17 mouse cellular contexts compared by ENCODE assay signal in genomic region chr8:120448131-120448530, GRCm38 (mm10).
A peak's percentile ranks its signal among the peaks of the same experiment; 100 is the strongest.
DNase-seq lines count a peak whose midpoint lies in the region; ATAC-seq lines count a peak whose summit lies in the region.
"Had no signal": no experiment of that assay in that cellular context is flagged by ENCODE, and none has a peak within 500 bp of the region (broad histone marks: within the 10 kb centered on the region; RNA-seq: fewer than 3 reads in every experiment).

No protein-coding gene starts in this region.

- H3K27ac ChIP-seq in heart, embryonic 10.5 days: peak overlapping the region; percentile 38; the same call in 1 of the 2 replicates
- H3K27ac ChIP-seq in limb, embryonic 10.5 days: peak overlapping the region; percentile 77
- H3K27ac ChIP-seq: embryonic facial prominence, embryonic 12.5 days had no signal

- no peaks in the 10 kb centered on the region for H3K36me3 ChIP-seq in heart, embryonic 10.5 days
- no peaks in the 10 kb centered on the region for H3K36me3 ChIP-seq in limb, embryonic 10.5 days
- H3K36me3 ChIP-seq: embryonic facial prominence, embryonic 12.5 days had no signal

- WGBS in heart, embryonic 10.5 days: 73% methylated on average over 6 of the region's 6 CpGs
- WGBS in limb, embryonic 10.5 days: 4% methylated on average over 6 of the region's 6 CpGs

- H3K27me3 ChIP-seq in heart, embryonic 10.5 days (ENCODE audit: insufficient read depth, poor library complexity, severe bottlenecking): peaks cover 5% of the 10 kb centered on the region; the same call in 1 of the 2 replicates
- H3K27me3 ChIP-seq in limb, embryonic 10.5 days (ENCODE audit: low read depth, poor library complexity, severe bottlenecking): peaks cover 47% of the 10 kb centered on the region

- H3K4me3 ChIP-seq in heart, embryonic 10.5 days: no peak overlapping the region
- peak overlapping the region; percentile 6; the same call in 1 of the 2 replicates for H3K4me3 ChIP-seq in limb, embryonic 10.5 days
- H3K4me3 ChIP-seq: embryonic facial prominence, embryonic 12.5 days; left cerebral cortex, adult 2 months had no signal

- ATAC-seq in cerebellum, adult (ENCODE audit: insufficient number of reproducible peaks, low FRiP score, low TSS enrichment): no peak
- ATAC-seq: liver, postnatal 0 days had no signal

- peaks cover 44% of the 10 kb centered on the region for H3K4me1 ChIP-seq in heart, embryonic 10.5 days
- peaks cover 74% of the 10 kb centered on the region for H3K4me1 ChIP-seq in limb, embryonic 10.5 days

- no peak for DNase-seq in heart, embryonic 10.5 days (ENCODE audit: low spot score)
- DNase-seq in heart, adult 8-10 months (ENCODE audit: low spot score): no peak
- DNase-seq in retina, postnatal 1 day: peak; percentile 56
- no peak for DNase-seq in retina, embryonic 14.5 days (ENCODE audit: low spot score)
- DNase-seq in limb, embryonic 10.5 days (ENCODE audit: low spot score): peak; percentile 57
- DNase-seq in adrenal gland, adult 8-10 months: no peak
- DNase-seq: cerebellum, postnatal 14 days; heart, adult 18-20 months; kidney, adult 8-10 months; kidney, postnatal 4 days; liver, postnatal 0 days; lung, postnatal 4 days; right cerebral cortex, postnatal 25 days; thymus, postnatal 4 days had no signal

- no peaks in the 10 kb centered on the region for H3K9me3 ChIP-seq in heart, embryonic 10.5 days
- H3K9me3 ChIP-seq in limb, embryonic 10.5 days (replicated peaks): no peaks in the 10 kb centered on the region
- H3K9me3 ChIP-seq: embryonic facial prominence, embryonic 12.5 days had no signal

Comparison
In these comparisons a context has a peak if more than half of its experiments do, and no peak if none do; other contexts are left out.
1. DNase-seq: peak in retina, postnatal 1 day (single experiment) and limb, embryonic 10.5 days (single experiment); none in heart, embryonic 10.5 days (single experiment), heart, adult 8-10 months (single experiment), retina, embryonic 14.5 days (single experiment) and adrenal gland, adult 8-10 months (single experiment).